Mouse (Mus musculus): Measurements from ENCODE around the gene Twnk.

GRCm38 (mm10) chr19:45007425-45008191 is 2.1 kb downstream of the Twnk start:
- TF ChIP-seq POLR2A (IDR thresholded peaks at IDR 0.05; ENCODE audit: low read depth, low read length) (no peak), CTCF (IDR thresholded peaks at IDR 0.05; ENCODE audit: extremely low read depth, insufficient read depth, insufficient read length, insufficient replicate concordance) (no peak)

All from spleen, adult 2 months (tissue).